Mouse (Mus musculus) midbrain, embryonic 10.5 days (tissue): ENCODE results near the gene Ckmt2. TPM values are rescaled to one million over a fixed set of nuclear protein-coding genes. Genes with fewer than 3 reads are reported as not detected.
A peak's percentile ranks its signal among the peaks of the same experiment; 100 is the strongest.

Experiments used
- DNase-seq: peaks from one replicate; pipeline ENCODE4 v3.0.0-alpha.2; 2017; ENCODE audit warnings: low spot score
- H3K27ac ChIP-seq: fragments of 300-500 bp; sonication (generic); replicated peaks from 2 replicates; pipeline ENCODE4 v1.5.1; 2016; ENCODE audit warnings: mild to moderate bottlenecking
- H3K27me3 ChIP-seq: fragments of 300-500 bp; sonication (generic); 2 replicates; pipeline ENCODE4 v1.6.1; 2016; ENCODE audit warnings: low read depth, mild to moderate bottlenecking; ENCODE audit not compliant: poor library complexity, severe bottlenecking
- H3K36me3 ChIP-seq: fragments of 300-500 bp; sonication (generic); 2 replicates; pipeline ENCODE4 v1.6.1; 2016; ENCODE audit warnings: mild to moderate bottlenecking, moderate library complexity
- H3K4me1 ChIP-seq: fragments of 300-500 bp; sonication (generic); 2 replicates; pipeline ENCODE4 v1.6.1; 2016
- H3K4me3 ChIP-seq: fragments of 300-500 bp; sonication (generic); 2 replicates; pipeline ENCODE4 v1.5.1; 2016; ENCODE audit warnings: mild to moderate bottlenecking, moderate library complexity
- H3K9me3 ChIP-seq: fragments of 300-500 bp; sonication (generic); replicated peaks from 2 replicates; pipeline ENCODE4 v1.6.1; 2016; ENCODE audit warnings: mild to moderate bottlenecking
- WGBS: fragments of 180-500 bp; shearing (Covaris S2); methylation state at CpG from one replicate; pipeline ENCODE4 v1.1.7; 2016; 5-methylcytosine and 5-hydroxymethylcytosine counted together
- polyA plus RNA-seq: library from polyadenylated mRNA; unstranded; fragments of >200 nt; fragmentation: Nextera tagmentation; extraction: Ambion mirVana; gene quantifications from 2 replicates; pipeline ENCODE4 v1.2.1, GENCODE M21; 2016

Ckmt2 gene
- polyA plus RNA-seq, 1 experiment from 2014 or later, result not detected

DNA sequence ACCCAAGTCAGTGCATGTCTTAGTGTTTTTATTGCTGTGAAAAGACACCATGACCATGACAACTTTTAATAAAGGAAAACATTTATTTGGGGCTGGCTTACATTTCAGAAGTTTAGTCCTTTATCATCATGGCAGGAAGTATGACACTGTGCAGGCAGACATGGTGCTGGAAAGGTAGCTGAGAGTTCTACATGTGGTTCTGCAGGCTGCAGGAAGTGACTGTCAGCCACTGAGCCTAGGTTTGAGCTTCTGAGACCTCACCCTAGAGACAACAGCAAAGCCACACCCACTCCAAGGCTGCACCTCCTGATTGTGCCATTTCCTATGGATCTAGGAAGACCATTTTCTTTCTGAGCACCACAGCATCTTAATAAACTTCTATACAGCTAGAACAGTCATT, 48.8 kb downstream of the Ckmt2 start:
- DNase-seq, result no peak
- H3K27ac ChIP-seq, result no peak overlapping the region
- H3K4me3 ChIP-seq, result no peak overlapping the region
- no peaks in the 10 kb centered on the region for H3K9me3 ChIP-seq
- H3K4me1 ChIP-seq, result no peaks in the 10 kb centered on the region
- H3K36me3 ChIP-seq, result no peaks in the 10 kb centered on the region
- H3K27me3 ChIP-seq, result no peaks in the 10 kb centered on the region

GRCm38 (mm10) chr13:91826066-91826465, 50.6 kb downstream of the Ckmt2 start:
- no peak overlapping the region for H3K27ac ChIP-seq
- no peak overlapping the region for H3K4me3 ChIP-seq
- H3K4me1 ChIP-seq, result no peaks in the 10 kb centered on the region
- no peaks in the 10 kb centered on the region for H3K9me3 ChIP-seq
- 89% methylated on average over 2 of the region's 2 CpGs for WGBS
- no peak for DNase-seq
- no peaks in the 10 kb centered on the region for H3K27me3 ChIP-seq
- H3K36me3 ChIP-seq, result no peaks in the 10 kb centered on the region

- no peaks in the 10 kb centered on the region for H3K9me3 ChIP-seq
- 81% methylated on average over 4 of the region's 4 CpGs for WGBS
- no peak overlapping the region for H3K4me3 ChIP-seq
- H3K27ac ChIP-seq, result no peak overlapping the region
- no peaks in the 10 kb centered on the region for H3K4me1 ChIP-seq
- no peak for DNase-seq
- H3K27me3 ChIP-seq, result no peaks in the 10 kb centered on the region
- H3K36me3 ChIP-seq, result no peaks in the 10 kb centered on the region
These were observed 51.7 kb downstream of the Ckmt2 start for GRCm38 (mm10) chr13:91824845-91825550.

- no peak for DNase-seq
- Histone ChIP-seq H3K36me3 (no peaks in the 10 kb centered on the region), H3K4me1 (no peaks in the 10 kb centered on the region), H3K27ac (no peak overlapping the region), H3K27me3 (no peaks in the 10 kb centered on the region), H3K9me3 (no peaks in the 10 kb centered on the region), H3K4me3 (no peak overlapping the region)
- 87% methylated on average over 6 of the region's 6 CpGs for whole genome bisulfite sequencing
These were observed 53.0 kb downstream of the Ckmt2 start for GRCm38 (mm10) chr13:91823735-91824134.

DNA sequence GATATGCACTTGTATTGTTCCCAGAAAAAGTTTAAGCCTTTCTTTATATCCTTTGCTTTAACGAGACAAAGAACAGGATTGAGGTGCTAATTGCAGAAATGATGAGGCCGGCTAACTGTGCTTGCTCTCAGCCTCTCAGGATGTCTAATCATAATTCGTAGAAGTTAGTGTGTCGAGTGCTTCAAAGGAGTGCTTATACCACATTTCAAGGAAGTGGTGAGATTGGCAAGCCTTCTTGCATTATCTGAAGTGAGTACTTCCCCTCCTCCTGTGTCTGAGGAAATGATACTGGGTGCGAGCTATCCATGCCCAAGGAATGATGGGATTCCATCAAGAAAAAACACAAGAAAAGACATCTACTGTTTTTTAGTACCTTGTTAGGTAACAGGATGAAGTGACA, 62.0 kb downstream of the Ckmt2 start:
- H3K9me3 ChIP-seq, result peaks cover 5% of the 10 kb centered on the region
- H3K27ac ChIP-seq, result no peak overlapping the region
- H3K4me3 ChIP-seq, result no peak overlapping the region
- H3K27me3 ChIP-seq, result no peaks in the 10 kb centered on the region
- DNase-seq, result no peak
- WGBS, result 91% methylated on average over 5 of the region's 5 CpGs
- H3K36me3 ChIP-seq, result no peaks in the 10 kb centered on the region
- H3K4me1 ChIP-seq, result no peaks in the 10 kb centered on the region

- no peak for DNase-seq
- 43% methylated on average over 2 of the region's 2 CpGs for WGBS
- Histone ChIP-seq H3K36me3 (peaks cover 16% of the 10 kb centered on the region), H3K27me3 (no peaks in the 10 kb centered on the region), H3K4me3 (no peak overlapping the region), H3K4me1 (peaks cover 13% of the 10 kb centered on the region), H3K9me3 (peaks cover 5% of the 10 kb centered on the region), H3K27ac (no peak overlapping the region)
These were observed 67.2 kb downstream of the Ckmt2 start for GRCm38 (mm10) chr13:91809476-91809875.

GRCm38 (mm10) chr13:91807874-91808575, 68.7 kb downstream of the Ckmt2 start:
- peaks cover 13% of the 10 kb centered on the region for H3K4me1 ChIP-seq
- 47% methylated on average over 20 of the region's 20 CpGs for whole genome bisulfite sequencing
- peaks cover 20% of the 10 kb centered on the region for H3K36me3 ChIP-seq
- no peaks in the 10 kb centered on the region for H3K27me3 ChIP-seq
- no peaks in the 10 kb centered on the region for H3K9me3 ChIP-seq
- DNase-seq, result no peak
- peak overlapping the region; percentile 96 for H3K27ac ChIP-seq
- H3K4me3 ChIP-seq, result peak overlapping the region; percentile 97

DNA sequence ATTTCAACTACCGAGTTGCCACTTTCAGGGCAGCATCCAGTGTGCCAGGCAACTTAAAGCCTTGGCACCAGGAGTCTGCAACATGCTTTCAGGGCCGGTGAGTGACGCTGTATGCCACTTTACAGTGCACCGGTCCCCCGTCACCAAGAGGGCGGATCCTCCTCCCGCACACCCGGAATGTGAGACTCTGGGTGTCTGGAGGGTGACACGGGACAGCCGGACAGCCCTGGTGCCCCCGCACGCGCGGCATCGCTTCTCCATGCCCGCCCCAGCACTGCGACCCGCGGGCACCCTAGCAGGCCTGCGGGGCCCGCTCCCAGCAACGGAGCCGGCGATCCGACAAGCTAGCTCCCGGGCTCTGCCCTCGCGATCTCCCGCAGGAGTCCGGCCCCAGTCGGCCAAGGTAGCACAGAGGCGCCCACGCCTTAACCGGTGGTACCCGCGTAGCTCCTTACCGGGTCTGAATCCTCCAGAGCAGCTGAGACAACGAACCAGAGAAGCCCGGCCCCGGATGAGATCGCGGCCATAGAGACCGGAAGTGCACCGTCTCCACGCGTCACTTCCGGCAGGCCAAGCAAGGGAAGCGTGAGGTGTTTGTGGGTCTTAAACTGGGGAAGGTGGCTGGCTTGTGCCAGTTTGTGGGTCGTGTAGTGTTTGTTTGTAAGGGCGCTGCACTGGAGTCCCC, 69.4 kb downstream of the Ckmt2 start, which contains the start of gene Zcchc9:
Zcchc9 (minus strand) TSS at position 551 of the 685 bp plus-strand sequence.
- DNase-seq, result peak; percentile 89
- H3K27me3 ChIP-seq, result no peaks in the 10 kb centered on the region
- WGBS, result under 1% methylated on average over 50 of the region's 50 CpGs
- peak within 1 kb of the TSS; percentile 97 for H3K4me3 ChIP-seq
- H3K9me3 ChIP-seq, result no peaks in the 10 kb centered on the region
- peaks cover 13% of the 10 kb centered on the region for H3K4me1 ChIP-seq
- peak within 1 kb of the TSS; percentile 96 for H3K27ac ChIP-seq
- H3K36me3 ChIP-seq, result peaks cover 20% of the 10 kb centered on the region

Other genes with a start within 250 kb of the Ckmt2 start
- not detected in 2 replicates for gene Acot12, start 135.4 kb downstream of the Ckmt2 start, polyA plus RNA-seq
- 28.8 and 31.1 TPM in 2 replicates for gene Zcchc9, start 69.2 kb downstream of the Ckmt2 start, polyA plus RNA-seq